Mouse (Mus musculus): Measurements from ENCODE around the gene Alkal2.

Alkal2 gene

GRCm38 (mm10) chr12:30883986-30884621, at the start of gene Alkal2:
Gene Alkal2, plus strand, starts transcription at chr12:30884322.
- peak in 1 of 2 experiments; percentile 24 for DNase-seq

GRCm38 (mm10) chr12:30848521-30848920, 35.6 kb upstream of the Alkal2 start:
- no peak for DNase-seq

- peak in 1 of 2 experiments; percentile 23 for DNase-seq
These were observed 33.2 kb upstream of the Alkal2 start for GRCm38 (mm10) chr12:30850902-30851301.

GRCm38 (mm10) chr12:30851871-30852270, 32.3 kb upstream of the Alkal2 start:
- DNase-seq = no peak

GRCm38 (mm10) chr12:30855442-30856159, 28.5 kb upstream of the Alkal2 start:
- DNase-seq = no peak

- DNase-seq = no peak
These were observed 27.9 kb upstream of the Alkal2 start for GRCm38 (mm10) chr12:30856172-30856571.

- peak; percentile 47 to 75 for DNase-seq
These were observed 19.8 kb upstream of the Alkal2 start for GRCm38 (mm10) chr12:30864347-30864746.

- DNase-seq = no peak
These were observed 18.3 kb upstream of the Alkal2 start for GRCm38 (mm10) chr12:30865781-30866180.

GRCm38 (mm10) chr12:30879447-30879846, 4.7 kb upstream of the Alkal2 start:
- DNase-seq = no peak

- DNase-seq = no peak
These were observed 533 bp upstream of the Alkal2 start for GRCm38 (mm10) chr12:30883592-30883985.

- DNase-seq = no peak
These were observed 604 bp downstream of the Alkal2 start for GRCm38 (mm10) chr12:30884622-30885230.

- DNase-seq = no peak
These were observed 1.8 kb downstream of the Alkal2 start for GRCm38 (mm10) chr12:30885891-30886290.

- no peak for DNase-seq
These were observed 3.9 kb downstream of the Alkal2 start for GRCm38 (mm10) chr12:30888003-30888402.

GRCm38 (mm10) chr12:30890067-30890466, 5.9 kb downstream of the Alkal2 start:
- DNase-seq = peak in 1 of 2 experiments; percentile 65

- no peak for DNase-seq
These were observed 7.3 kb downstream of the Alkal2 start for GRCm38 (mm10) chr12:30891438-30891837.

- no peak for DNase-seq
These were observed 12.9 kb downstream of the Alkal2 start for GRCm38 (mm10) chr12:30897039-30897438.

- no peak for DNase-seq
These were observed 24.5 kb downstream of the Alkal2 start for GRCm38 (mm10) chr12:30908658-30909057.

GRCm38 (mm10) chr12:30909881-30910280, 25.8 kb downstream of the Alkal2 start:
- no peak for DNase-seq

- no peak for DNase-seq
These were observed 26.7 kb downstream of the Alkal2 start for GRCm38 (mm10) chr12:30910860-30911259.

- peak; percentile 95 to 97 for DNase-seq
These were observed 27.3 kb downstream of the Alkal2 start, which contains the start of the genes Acp1 and Sh3yl1 for GRCm38 (mm10) chr12:30911261-30912047. Gene Acp1, minus strand, starts transcription at chr12:30911589. Gene Sh3yl1, plus strand, starts transcription at chr12:30911668.

GRCm38 (mm10) chr12:30912048-30912381, 27.9 kb downstream of the Alkal2 start:
- peak; percentile 66 to 83 for DNase-seq

- DNase-seq = no peak
These were observed 28.7 kb downstream of the Alkal2 start for GRCm38 (mm10) chr12:30912840-30913239.

GRCm38 (mm10) chr12:30922401-30922800, 38.3 kb downstream of the Alkal2 start:
- DNase-seq = peak; percentile 7 to 27
